Mouse (Mus musculus) frontal cortex, adult 2 months (tissue): ENCODE data around the gene Htr5a. TPM values are rescaled to one million over a fixed set of nuclear protein-coding genes. Genes with fewer than 3 reads are reported as not detected.

Experiments used
- DNase-seq, 2 experiments: peaks; one replicate each; pipeline ENCODE4 v3.0.0; 2022; ENCODE audit warnings: low spot score in 1 of 2; ENCODE audit errors: extremely low spot score in 1 of 2
- polyA plus RNA-seq: library from polyadenylated mRNA; depleted of rRNA; stranded (reverse); fragments of >200 nt; gene quantifications from 2 replicates; pipeline ENCODE4 v1.2.3, GENCODE M21; 2012; rRNA removed

Htr5a gene
- polyA plus RNA-seq, 1 experiment, result 8.9 TPM

GRCm38 (mm10) chr5:27880329-27881036, 38.5 kb downstream of the Htr5a start:
- DNase-seq, result no peak

- DNase-seq, result no peak
Measured at GRCm38 (mm10) chr5:27881261-27881660, 39.3 kb downstream of the Htr5a start.

GRCm38 (mm10) chr5:27888080-27888479, 46.1 kb downstream of the Htr5a start:
- no peak for DNase-seq

- no peak for DNase-seq
Measured at GRCm38 (mm10) chr5:27895961-27896360, 54.0 kb downstream of the Htr5a start.

GRCm38 (mm10) chr5:27899756-27900155, 57.8 kb downstream of the Htr5a start:
- no peak for DNase-seq

GRCm38 (mm10) chr5:27900186-27900585, 58.2 kb downstream of the Htr5a start:
- DNase-seq, result no peak

Other genes starting within 250 kb of the Htr5a start
- gene Paxip1, start 50.5 kb upstream of the Htr5a start, polyA plus RNA-seq, result 39.2 and 40.0 TPM in 2 replicates
- 74.8 and 83.7 TPM in 2 replicates for gene Insig1, start 229.2 kb downstream of the Htr5a start, polyA plus RNA-seq